Mouse (Mus musculus) frontal cortex, adult (tissue): ENCODE data around the gene Atad2b.
A peak's percentile ranks its signal among the peaks of the same experiment; 100 is the strongest.
"Not testable (repeated sequence)": the region's sequence is repeated elsewhere in the genome, so short reads cannot be mapped to it uniquely, and the experiment has no call there.

Source experiments
- ATAC-seq: cut with Nextera tagmentation; 2 replicates; pipeline ENCODE4 v1.9.2; 2017; ENCODE audit warnings: mild to moderate bottlenecking, moderate library complexity, mixed read lengths; ENCODE audit not compliant: low TSS enrichment

Atad2b gene

DNA sequence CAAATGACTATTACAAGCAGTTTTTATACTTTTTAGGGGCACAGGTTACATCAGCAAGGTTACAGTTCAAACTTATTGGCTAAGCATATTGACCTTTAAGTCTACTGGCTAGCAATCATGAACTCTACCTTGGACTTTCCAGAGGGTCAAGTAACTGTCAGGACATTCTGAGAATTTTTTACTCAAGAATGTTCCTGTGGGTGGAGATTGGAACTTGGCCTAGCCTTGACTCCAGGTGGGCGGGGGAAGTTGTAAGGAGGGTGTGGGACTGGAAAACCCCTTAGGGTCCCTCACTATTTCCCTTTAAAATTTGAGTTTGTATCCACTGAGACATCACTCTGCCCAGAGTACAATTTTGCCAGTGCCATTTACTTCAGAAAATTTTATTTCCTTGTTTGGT, 6.7 kb upstream of the Atad2b start:
- not testable (repeated sequence) for ATAC-seq

DNA sequence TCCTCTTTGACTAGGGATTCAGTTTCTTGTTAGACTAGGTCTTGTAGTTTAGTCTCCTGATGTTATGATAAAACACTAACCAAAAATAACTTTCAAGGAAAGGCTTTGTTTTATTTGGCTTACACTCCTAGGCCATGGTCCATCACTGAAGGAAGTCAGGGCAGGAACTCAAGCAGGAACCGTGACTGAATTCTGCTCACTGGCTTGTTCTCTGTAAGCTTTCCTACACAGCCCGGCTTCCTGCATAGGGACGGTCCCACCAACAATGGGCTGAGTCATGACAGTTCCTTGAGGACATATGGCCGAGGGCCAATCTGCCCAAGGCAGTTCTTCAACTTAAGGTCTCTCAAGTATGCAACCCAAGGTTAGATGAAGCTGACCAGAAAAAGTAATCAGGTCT, 5.4 kb upstream of the Atad2b start:
- ATAC-seq: no peak

DNA sequence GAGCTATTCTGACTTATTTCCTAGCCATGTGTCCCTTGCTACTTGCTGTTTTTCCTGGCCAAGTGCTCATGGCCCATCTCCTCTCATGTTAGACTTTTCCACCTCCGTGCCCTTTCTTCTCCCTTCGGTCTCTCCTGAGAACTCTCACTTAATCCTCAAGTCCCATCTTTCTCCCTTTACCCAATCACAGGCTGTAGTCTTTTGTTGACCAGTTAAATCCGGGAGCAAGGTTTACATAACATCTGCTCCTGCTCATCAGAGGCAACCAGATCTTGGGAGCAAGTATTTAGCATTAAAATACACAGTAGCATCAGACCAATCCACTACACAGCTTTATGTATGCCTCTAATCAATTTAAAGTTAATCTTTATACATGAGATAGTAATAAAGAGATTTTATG, 2.7 kb upstream of the Atad2b start:
- no peak for ATAC-seq

DNA sequence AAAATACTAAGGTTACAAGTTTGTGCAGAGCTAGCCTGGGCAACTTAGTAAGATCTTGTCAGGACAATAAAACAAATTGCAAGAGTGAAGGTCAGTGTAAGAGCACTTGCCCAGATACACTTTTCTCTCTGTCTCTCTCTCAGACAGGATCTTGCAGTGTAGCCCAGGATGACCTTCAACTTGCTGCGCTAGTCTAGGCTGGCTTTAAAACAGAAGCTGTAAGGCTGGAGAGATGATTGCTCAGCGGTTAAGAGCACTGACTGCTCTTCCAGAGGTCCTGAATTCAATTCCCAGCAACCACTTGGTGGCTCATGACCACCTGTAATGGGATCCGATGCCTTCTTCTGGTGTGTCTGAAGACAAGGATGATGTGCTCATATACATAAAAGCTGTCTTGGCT, 2.2 kb upstream of the Atad2b start:
- no peak for ATAC-seq

DNA sequence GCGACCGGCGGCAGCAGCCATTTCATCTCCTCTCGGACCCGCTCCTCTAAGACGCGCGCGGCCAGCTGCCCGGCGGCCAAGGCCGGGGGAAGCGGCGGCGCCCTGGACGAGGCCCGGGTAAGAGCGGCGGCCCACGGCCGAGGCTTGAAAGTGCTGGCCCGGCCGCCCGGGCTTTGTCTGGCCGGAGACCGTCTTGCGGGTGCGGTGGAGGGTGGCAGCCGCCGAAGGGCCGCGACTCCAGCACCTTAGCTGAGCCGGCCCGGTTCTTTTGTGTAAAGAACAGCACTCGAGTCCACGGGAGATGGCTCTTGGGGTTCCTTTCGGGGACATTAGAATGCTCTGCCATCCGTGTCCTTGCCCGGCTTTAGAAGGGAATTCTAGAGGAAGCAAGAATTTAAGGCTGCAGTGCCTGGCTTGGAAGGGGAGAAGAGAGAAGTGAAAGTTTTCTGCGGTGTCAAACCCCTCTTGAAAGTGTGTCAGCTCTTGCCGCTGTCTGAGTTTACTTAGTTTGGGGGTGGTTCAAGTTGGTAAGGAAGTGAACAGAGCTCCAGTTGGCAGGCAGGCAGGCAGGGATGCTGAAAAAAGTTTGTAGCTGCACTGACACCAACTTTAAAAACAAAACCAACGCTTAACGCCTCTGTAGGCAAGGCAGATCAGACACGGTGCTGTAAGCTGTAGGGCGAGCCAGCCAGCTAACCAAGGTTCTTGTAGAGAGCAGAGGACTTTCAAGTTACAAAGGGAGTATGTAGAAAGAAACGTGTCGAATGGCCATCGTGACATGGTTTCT, 845 bp downstream of the Atad2b start:
- ATAC-seq: peak; percentile 60

DNA sequence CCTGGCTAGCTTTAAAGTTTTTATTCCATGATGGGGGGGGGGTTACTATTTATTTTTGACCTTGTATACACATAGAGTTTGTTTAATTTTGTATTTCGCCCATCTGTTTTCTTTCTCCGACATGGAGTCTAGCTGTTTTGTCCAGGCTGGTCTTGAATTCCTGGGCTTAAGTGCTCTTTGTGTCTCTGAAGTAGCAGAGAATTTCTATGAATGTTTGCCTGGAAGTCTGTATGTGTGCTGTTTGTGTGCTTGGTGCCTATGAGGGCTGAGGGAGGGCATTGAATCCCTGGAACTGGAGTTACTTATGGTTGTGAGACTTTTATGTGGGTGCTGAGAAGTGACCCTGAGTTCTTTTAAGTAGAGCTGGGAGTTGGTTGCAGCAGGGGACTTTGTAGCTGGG, 11.0 kb downstream of the Atad2b start:
- no peak for ATAC-seq

DNA sequence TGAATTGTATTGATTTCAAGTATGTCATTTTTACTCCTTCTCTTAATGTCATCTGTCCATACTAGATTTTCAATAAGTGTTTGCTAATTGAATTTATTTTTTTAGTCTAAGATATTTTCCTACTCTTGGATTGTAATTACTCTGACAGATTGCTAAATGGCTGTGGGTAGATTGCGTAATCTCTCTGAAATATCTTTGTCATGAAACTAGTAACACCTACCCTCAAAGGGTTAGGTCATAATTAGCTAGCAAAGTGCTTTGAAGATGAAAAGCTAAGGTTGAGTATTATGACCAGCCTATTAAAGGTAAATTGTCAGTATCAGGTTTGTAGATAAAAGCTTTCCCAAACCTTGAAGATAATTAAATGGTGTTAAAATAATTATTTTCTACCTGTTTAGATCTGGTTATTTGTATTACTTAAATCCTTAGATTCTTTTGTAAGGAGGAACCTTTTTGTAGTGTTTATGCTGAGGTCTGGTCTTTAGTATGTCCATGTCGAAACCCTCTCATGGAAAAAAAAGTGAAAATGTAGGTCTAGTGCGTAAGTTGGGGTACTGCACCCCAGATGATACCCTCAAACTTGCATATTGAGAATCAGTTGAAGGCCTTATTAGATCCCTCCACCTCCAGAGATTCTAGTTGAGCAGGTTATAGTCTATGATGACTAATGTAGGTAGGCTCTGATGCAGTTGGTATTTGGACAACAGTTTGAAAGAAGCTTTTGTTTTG, 13.8 kb downstream of the Atad2b start:
- no peak for ATAC-seq

DNA sequence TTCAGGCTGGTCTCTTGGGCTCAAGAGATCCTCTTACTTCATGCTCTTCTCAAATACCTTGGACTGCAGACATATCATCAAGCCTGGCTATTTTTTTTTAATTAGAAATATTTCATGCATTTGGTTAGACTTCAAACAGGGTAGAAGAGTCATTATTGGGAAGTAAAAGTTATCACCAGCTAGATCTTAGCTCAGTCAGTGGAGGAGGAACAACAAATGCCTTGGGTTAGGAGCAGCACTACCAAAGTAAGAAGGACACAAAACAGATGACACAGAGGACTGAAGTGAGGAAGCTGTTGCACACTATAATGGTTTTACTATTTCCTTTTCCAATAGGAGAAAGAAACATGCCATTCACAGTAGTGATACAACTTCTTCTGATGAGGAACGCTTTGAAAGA, 35.1 kb downstream of the Atad2b start:
- no peak for ATAC-seq

DNA sequence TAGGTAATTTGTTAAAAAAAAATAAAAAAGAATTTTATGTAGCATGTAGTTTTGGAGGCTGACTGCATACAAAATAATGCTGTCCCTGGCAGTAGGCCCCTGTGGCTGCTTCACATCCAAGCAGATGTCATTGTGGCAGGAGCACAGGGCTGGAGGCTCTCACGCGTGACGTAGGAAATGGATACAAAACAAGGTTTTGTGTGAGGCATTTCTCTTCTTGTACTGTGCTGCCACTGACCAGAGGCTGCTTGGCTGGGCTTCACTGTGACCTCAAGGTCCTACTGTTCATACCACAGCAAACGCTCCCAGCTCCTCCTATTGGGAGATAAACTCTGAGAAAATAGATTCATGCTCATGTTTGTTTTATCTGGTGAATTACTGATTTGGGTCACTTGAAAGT, 36.0 kb downstream of the Atad2b start:
- peak; percentile 50; the same call in 1 of the 2 replicates for ATAC-seq

DNA sequence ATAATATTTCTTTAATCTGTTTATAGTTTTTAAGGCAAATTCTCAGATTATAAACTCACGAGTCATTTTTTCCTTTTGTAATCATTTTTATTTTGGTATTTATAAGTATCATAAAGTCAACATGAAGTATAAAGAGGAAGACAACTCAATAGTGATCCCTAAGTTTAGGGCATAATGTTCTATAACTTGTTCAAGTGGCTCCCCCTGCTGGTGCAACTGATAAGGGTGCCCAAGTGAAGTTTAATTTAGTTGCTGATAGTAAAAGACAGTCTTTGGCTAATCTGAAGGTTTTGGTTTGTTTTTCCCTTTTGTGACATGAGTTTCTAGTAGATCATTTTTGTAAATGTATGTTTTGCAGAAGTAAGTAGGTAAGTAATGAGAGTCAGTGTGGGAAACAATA, 55.8 kb downstream of the Atad2b start:
- ATAC-seq: peak; percentile 74; the same call in 1 of the 2 replicates

DNA sequence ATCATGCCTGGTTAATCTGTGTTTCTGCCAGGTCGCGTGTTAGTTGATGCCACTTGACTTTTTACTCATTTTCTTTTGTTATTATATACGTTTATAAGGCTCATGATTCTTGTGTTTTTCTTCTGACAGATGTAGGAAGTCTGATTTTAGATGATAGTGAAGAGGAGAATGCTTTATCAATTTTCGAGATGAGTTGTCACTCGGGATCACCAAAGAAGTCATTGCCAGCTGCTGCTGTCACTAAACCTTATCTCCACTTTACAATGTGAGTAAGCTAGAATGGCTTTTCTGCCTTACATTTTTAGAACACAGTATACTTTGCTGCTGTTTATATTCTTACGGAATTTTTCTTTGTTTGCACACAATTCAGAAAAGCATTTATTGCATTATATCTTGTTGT, 61.2 kb downstream of the Atad2b start:
- ATAC-seq: no peak

DNA sequence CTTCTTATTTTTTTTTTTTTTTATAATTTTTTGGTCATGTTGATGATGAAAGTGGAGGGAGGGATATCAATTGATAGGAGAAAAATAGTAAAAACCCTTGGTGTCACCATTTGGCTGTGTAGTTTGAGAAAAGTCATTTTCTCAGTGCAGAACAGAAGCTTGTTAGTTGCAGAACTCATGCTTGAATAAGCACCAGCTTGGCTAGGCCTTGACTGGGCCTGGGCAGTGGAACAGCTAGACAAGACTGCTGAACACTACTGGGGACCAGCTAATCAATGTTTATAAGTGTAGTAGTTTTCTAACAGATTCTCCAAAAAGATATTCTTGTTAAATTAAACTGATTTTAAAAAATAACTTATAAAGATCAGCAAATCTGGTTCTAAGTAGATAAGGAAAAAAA, 79.8 kb downstream of the Atad2b start:
- no peak for ATAC-seq

DNA sequence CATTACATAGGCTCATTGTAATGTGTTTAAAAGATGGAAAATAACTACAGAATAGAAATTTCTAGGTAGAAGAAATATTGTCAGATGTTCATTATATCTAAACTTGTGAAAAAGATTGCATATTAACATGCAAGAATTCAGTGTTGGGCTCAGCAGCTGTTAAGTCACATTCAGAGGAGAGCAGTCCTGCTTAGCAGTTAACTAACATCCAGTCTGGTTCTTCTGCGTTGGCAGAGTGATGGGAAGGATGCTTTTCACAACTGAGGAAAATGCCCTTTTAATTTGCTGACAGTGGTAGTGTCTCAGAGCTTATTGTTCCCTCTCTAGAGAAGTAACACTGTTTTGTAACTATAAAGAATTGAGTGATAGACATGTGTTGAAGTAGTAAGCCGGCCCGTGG, 88.2 kb downstream of the Atad2b start:
- ATAC-seq: peak; percentile 95

DNA sequence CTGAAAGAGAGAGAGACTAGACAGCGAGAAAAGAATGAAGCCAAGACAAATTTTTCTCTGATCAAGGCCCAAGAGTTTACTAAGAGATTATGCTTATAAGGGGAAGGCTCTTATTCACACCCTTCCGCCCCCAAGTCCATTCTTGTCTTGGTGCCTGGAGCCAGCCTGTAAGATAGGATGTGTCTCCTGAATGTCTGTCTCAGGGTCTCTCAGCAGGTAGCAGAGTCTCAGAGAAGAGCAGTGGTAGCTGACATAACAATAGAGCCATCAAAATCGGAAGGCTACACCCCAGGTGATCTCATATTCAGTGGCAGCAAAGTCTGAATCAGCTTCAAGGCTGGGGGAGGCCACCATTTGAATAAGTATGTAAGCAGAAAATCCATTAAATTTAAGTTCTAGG, 88.6 kb downstream of the Atad2b start:
- peak; percentile 80 for ATAC-seq

DNA sequence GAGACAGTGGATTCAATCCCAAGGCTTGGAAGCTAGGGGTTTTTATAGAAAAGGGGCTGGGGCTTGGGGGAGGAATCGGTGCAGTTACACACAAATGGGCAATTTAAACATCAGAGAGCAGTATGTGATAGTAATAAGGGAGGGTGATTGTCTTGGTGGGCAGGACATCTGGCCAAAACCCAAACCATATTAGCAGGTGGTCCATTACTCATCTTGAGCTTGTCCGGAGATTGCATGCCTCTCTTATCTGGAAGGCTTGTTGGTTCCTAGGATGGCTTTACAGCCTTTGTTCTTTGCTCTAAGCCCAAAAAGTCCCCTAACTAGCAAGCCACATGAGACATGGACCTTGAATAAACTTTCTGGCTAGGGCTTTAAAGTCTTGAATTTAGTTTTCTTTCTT, 91.5 kb downstream of the Atad2b start:
- not testable (repeated sequence) for ATAC-seq

DNA sequence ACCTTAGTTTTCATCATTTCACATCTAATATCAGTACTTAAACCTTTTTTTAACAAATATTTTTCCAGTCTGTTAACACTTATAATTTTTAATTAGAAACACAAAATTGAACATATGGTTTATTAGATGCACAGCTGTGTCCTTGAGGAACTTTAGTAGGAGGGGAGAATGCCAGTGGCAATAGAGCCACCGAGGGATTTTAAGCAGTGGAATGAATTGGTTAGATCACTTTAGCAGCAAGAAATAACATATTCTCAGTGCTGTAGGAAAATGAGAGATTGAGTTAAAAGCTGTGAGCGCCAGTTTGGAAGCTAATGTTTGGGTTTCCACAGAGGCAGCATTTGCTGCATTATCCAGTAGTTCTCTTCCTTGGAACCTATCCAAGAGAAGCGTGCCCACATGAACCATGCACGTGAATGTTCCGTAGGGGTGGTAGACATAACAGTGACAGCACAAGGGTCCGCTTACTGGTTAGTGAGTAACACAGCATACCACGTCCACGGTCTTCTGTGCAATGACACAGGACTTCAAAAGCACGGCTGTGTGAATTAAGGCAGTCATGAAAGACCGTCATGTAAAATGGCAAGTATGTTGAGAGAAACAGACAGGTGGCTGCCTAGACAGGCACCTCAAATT, 108.2 kb downstream of the Atad2b start:
- ATAC-seq: peak; percentile 32

DNA sequence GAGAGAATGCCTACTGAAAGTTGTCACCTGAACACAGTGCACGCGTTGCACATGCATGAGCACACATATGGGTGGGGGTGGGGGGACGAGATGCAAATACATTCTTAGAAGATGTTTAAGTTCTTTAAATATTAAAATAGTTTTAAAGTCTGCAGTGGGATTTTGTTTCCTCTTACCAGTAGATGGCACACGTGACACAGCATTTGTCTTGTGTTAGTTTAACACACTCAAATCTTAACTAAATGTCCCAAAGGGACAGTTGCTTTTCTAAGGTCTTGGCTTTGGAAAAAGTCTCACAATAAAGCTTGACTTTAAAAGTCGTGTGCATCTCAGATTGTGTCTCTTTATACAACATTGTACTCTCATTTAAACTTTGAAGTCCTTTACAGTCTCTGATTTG, 111.9 kb downstream of the Atad2b start:
- ATAC-seq: peak; percentile 62; the same call in 1 of the 2 replicates

DNA sequence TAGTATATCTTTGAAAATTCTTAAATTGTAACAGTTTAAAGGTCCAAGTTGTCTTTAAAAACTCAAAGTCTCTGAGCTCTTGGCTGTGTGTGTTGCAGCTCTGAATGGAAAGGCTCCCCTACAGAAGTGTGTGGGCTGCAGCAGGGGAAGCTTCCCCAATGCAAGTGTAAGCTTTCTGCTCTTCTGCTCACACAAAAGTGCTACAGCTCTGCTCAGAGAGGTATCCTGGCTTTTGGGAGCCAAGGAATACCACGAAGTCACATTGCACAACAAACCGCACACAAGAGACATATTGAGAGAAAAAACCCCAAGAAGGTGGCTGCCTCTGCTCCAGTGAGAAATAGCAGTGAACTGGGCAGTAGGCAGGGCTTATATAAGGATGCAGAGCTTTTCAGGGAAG, 120.9 kb downstream of the Atad2b start:
- peak; percentile 98 for ATAC-seq

DNA sequence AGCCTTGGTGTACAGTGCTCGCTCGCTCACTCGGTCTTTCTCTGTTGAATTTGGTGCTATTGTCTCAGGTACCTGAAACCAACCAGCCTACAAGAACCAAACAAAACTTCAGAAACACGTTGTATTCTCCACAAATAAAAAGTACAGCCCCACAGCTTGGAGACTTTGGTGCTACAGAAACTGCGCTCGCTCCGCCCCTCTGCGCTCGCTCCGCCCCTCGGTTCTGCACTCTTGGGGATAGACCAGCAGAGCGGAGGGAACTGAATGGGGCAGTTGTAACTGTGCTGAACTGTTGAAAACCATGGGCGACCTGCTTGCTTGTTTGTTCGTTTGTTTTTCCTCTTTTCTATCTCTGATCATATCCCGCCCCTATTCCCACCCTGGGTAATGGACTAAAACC, 127.0 kb downstream of the Atad2b start:
- ATAC-seq: no peak

DNA sequence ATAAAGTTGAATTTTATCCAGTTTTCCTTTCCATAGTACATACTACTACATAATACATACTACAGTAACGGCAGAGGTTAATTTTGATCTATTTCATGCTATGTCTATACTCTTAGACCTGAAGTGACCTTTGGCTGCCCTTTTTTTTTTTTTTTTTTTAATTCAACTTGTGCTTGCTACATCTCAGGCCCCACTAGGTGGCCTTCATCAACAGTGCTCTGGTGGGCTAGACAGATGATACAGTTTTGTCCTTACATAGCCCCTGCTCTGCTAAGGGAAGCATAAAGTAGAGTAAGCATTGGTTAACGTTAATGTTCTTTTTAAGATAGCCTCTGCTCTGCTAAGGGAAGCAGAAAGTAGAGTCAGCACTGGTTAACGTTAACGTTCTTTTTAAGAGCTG, 131.0 kb downstream of the Atad2b start:
- ATAC-seq: no peak

DNA sequence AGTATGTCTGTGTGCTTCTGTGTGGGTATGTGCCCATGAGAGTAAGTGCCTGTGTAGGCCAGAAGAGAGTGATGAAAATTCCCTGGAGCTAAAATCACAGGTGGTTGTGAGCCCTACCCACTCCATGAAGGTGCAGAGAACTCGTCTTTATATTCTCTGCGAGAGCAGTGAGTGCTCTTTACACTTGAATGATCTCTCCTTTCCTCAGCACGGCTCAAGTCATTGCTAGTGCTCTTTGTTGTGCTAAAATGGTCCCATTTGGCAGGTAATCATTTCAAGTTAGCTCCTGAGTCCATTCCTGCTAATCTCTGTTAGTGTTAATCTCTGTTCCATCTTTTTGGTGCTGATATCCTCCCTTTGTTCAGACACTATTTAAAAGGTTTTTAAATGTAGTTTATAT, 150.4 kb downstream of the Atad2b start:
- no peak for ATAC-seq

DNA sequence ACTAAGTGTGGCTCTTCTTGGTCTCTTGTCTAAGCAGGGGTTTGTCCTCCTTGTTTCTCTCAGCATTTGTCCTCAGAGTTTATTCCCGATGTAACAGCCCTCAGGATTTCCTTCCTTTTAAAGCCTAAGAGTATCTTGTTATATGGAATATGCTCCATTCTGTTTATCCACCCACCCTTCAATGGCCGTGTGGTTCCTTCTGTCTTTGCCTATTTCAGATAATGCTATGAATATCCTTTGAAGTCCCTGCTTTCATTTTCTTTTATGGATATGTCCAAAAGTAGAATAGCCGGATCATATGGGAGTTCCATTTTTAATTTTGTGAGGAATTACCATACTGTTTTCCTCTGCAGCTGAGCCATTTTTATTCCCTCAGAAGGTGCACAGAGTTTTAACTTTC, 153.0 kb downstream of the Atad2b start:
- peak; percentile 79 for ATAC-seq

DNA sequence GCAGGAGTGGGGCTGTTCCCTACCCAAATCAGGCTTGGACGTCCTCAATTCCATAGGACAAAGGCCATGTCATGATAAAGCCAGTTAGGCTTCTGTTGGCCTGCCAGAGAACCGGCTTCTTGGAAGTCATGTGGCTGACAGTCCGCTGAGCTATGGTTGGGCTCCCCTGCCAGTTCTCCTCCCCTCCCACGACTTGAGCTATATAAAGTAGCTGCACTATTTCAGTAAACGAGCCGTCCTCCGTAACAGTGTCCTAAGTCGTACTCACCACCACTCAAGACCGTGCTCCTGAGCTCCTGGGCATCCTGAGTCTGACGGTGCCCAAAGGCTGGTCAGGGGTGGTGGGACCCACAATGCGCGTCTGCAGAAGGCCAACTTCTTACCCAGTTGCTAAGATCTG, 156.0 kb downstream of the Atad2b start:
- ATAC-seq: peak; percentile 82
